In genomic region chr3:146770853-146771252, GRCm38 (mm10) we compare ENCODE assay signal across 12 mouse cellular contexts. TPM values are rescaled to one million over a fixed set of nuclear protein-coding genes. Genes with fewer than 3 reads are reported as not detected.
DNase-seq lines count a peak whose midpoint lies in the region; ATAC-seq and TF ChIP-seq lines count a peak whose summit lies in the region.
"Had no signal": no experiment of that assay in that cellular context is flagged by ENCODE, and none has a peak within 500 bp of the region (broad histone marks: within the 10 kb centered on the region; RNA-seq: fewer than 3 reads in every experiment).

No protein-coding gene starts in this region.

- no peak overlapping the region for H3K4me3 ChIP-seq in embryonic facial prominence, embryonic 14.5 days (ENCODE audit: low read depth, low read length)
- H3K4me3 ChIP-seq in embryonic facial prominence, embryonic 10.5 days = no peak overlapping the region
- no peak overlapping the region for H3K4me3 ChIP-seq in intestine, postnatal 0 days (ENCODE audit: low read depth, low read length)
- no peak overlapping the region for H3K4me3 ChIP-seq in intestine, embryonic 15.5 days (replicated peaks)
- H3K4me3 ChIP-seq in cortical plate, adult 2 months (ENCODE audit: insufficient read depth, low read length) = peak overlapping the region; percentile 53
- H3K4me3 ChIP-seq in midbrain, postnatal 0 days (ENCODE audit: low read depth, low read length) = peak overlapping the region; percentile 49

- 0 out of 2 replicates have a peak, but pooled peaks cover 4% of the 10 kb centered on the region for H3K36me3 ChIP-seq in embryonic facial prominence, embryonic 14.5 days (ENCODE audit: control insufficient read depth, insufficient read depth, low read length)
- H3K36me3 ChIP-seq in embryonic facial prominence, embryonic 10.5 days (replicated peaks) = peaks cover 8% of the 10 kb centered on the region
- no peaks in the 10 kb centered on the region for H3K36me3 ChIP-seq in intestine, postnatal 0 days (ENCODE audit: control insufficient read depth, insufficient read depth)
- H3K36me3 ChIP-seq in intestine, embryonic 15.5 days = no peaks in the 10 kb centered on the region
- no peaks in the 10 kb centered on the region for H3K36me3 ChIP-seq in midbrain, postnatal 0 days (ENCODE audit: insufficient read depth, low read length)

- TF ChIP-seq CTCF in intestine, postnatal 0 days (IDR thresholded peaks at IDR 0.05; ENCODE audit: low read depth) = no peak
- TF ChIP-seq CTCF in cortical plate, adult 2 months (IDR thresholded peaks at IDR 0.05; ENCODE audit: extremely low read depth, insufficient read depth, low read length) = no peak
- no peak for TF ChIP-seq CTCF in midbrain, postnatal 0 days (IDR thresholded peaks at IDR 0.05)

- no peaks in the 10 kb centered on the region for H3K9me3 ChIP-seq in embryonic facial prominence, embryonic 14.5 days (ENCODE audit: control insufficient read depth, low read length)
- no peaks in the 10 kb centered on the region for H3K9me3 ChIP-seq in embryonic facial prominence, embryonic 10.5 days
- no peaks in the 10 kb centered on the region for H3K9me3 ChIP-seq in intestine, postnatal 0 days (ENCODE audit: control insufficient read depth)
- H3K9me3 ChIP-seq in intestine, embryonic 15.5 days = no peaks in the 10 kb centered on the region
- no peaks in the 10 kb centered on the region for H3K9me3 ChIP-seq in midbrain, postnatal 0 days (ENCODE audit: low read length)
- H3K9me3 ChIP-seq: G1E had no signal

- H3K9ac ChIP-seq in embryonic facial prominence, embryonic 14.5 days (ENCODE audit: low read depth, low read length) = no peak overlapping the region
- no peak overlapping the region for H3K9ac ChIP-seq in intestine, postnatal 0 days (ENCODE audit: low read depth, low read length)
- no peak overlapping the region for H3K9ac ChIP-seq in intestine, embryonic 15.5 days
- H3K9ac ChIP-seq in midbrain, postnatal 0 days (replicated peaks; ENCODE audit: low read length, poor library complexity, severe bottlenecking) = peak overlapping the region; percentile 75; the same call in 1 of the 2 replicates

- H3K4me2 ChIP-seq in embryonic facial prominence, embryonic 14.5 days (ENCODE audit: low read depth, low read length) = peak overlapping the region; percentile 41; the same call in 1 of the 2 replicates
- H3K4me2 ChIP-seq in intestine, postnatal 0 days (replicated peaks; ENCODE audit: low read depth) = peak overlapping the region; percentile 33; the same call in 1 of the 2 replicates
- no peak overlapping the region for H3K4me2 ChIP-seq in intestine, embryonic 15.5 days (replicated peaks)
- H3K4me2 ChIP-seq in midbrain, postnatal 0 days (ENCODE audit: low read depth, low read length, poor library complexity, severe bottlenecking) = peak overlapping the region; percentile 56

- TF ChIP-seq POLR2A in cortical plate, adult 2 months (IDR thresholded peaks at IDR 0.05; ENCODE audit: extremely low read depth, insufficient read depth, low read length) = no peak

- peaks cover 14% of the 10 kb centered on the region for H3K4me1 ChIP-seq in embryonic facial prominence, embryonic 14.5 days (ENCODE audit: control insufficient read depth, insufficient read depth, low read length)
- H3K4me1 ChIP-seq in embryonic facial prominence, embryonic 10.5 days = peaks cover 35% of the 10 kb centered on the region
- H3K4me1 ChIP-seq in intestine, postnatal 0 days (replicated peaks; ENCODE audit: control insufficient read depth, insufficient read depth, low read length) = no peaks in the 10 kb centered on the region
- H3K4me1 ChIP-seq in intestine, embryonic 15.5 days (replicated peaks) = 0 out of 2 replicates have a peak, but pooled peaks cover 3% of the 10 kb centered on the region
- H3K4me1 ChIP-seq in cortical plate, adult 2 months (ENCODE audit: control insufficient read depth, insufficient read depth, low read length) = peaks cover 8% of the 10 kb centered on the region; the same call in 1 of the 2 replicates
- peaks cover 25% of the 10 kb centered on the region for H3K4me1 ChIP-seq in midbrain, postnatal 0 days (ENCODE audit: insufficient read depth, low read length)

- no peaks in the 10 kb centered on the region for H3K27me3 ChIP-seq in embryonic facial prominence, embryonic 14.5 days (replicated peaks; ENCODE audit: control insufficient read depth, insufficient read depth, low read length)
- H3K27me3 ChIP-seq in embryonic facial prominence, embryonic 10.5 days (replicated peaks; ENCODE audit: low read depth, poor library complexity, severe bottlenecking) = no peaks in the 10 kb centered on the region
- no peaks in the 10 kb centered on the region for H3K27me3 ChIP-seq in intestine, postnatal 0 days (replicated peaks; ENCODE audit: control insufficient read depth, insufficient read depth, low read length)
- H3K27me3 ChIP-seq in intestine, embryonic 15.5 days (replicated peaks) = no peaks in the 10 kb centered on the region
- H3K27me3 ChIP-seq in midbrain, postnatal 0 days (ENCODE audit: insufficient read depth, low read length) = no peaks in the 10 kb centered on the region

- WGBS in embryonic facial prominence, embryonic 14.5 days = 81% methylated on average over 2 of the region's 2 CpGs
- WGBS in embryonic facial prominence, embryonic 10.5 days = 73% methylated on average over 2 of the region's 2 CpGs
- 69% methylated on average over 2 of the region's 2 CpGs for WGBS in intestine, postnatal 0 days
- 76% methylated on average over 2 of the region's 2 CpGs for WGBS in intestine, embryonic 15.5 days
- 45% methylated on average over 2 of the region's 2 CpGs for WGBS in midbrain, postnatal 0 days

- H3K27ac ChIP-seq in embryonic facial prominence, embryonic 14.5 days (replicated peaks; ENCODE audit: low read depth, low read length) = no peak overlapping the region
- H3K27ac ChIP-seq in embryonic facial prominence, embryonic 10.5 days (replicated peaks) = no peak overlapping the region
- no peak overlapping the region for H3K27ac ChIP-seq in intestine, postnatal 0 days (ENCODE audit: low read depth, low read length)
- no peak overlapping the region for H3K27ac ChIP-seq in intestine, embryonic 15.5 days
- H3K27ac ChIP-seq in cortical plate, adult 2 months (ENCODE audit: insufficient read depth, low read length) = peak overlapping the region; percentile 16; the same call in 1 of the 2 replicates
- peak overlapping the region; percentile 94 for H3K27ac ChIP-seq in midbrain, postnatal 0 days (ENCODE audit: low read depth, low read length)
- H3K27ac ChIP-seq: liver, embryonic 14.5 days had no signal

- no peak for DNase-seq in embryonic facial prominence, embryonic 14.5 days (ENCODE audit: low spot score)
- DNase-seq in embryonic facial prominence, embryonic 10.5 days (ENCODE audit: low spot score) = no peak
- DNase-seq in midbrain, postnatal 0 days (ENCODE audit: low spot score) = no peak
- no peak for DNase-seq in urinary bladder, postnatal 14 days (ENCODE audit: low spot score)
- DNase-seq: gastrocnemius, postnatal 14 days; kidney, adult 9 months had no signal

- ATAC-seq in embryonic facial prominence, embryonic 14.5 days (ENCODE audit: low read depth) = no peak
- ATAC-seq in intestine, postnatal 0 days = no peak
- ATAC-seq in intestine, embryonic 15.5 days = no peak
- ATAC-seq in midbrain, postnatal 0 days (ENCODE audit: low FRiP score) = no peak
- ATAC-seq in megakaryocyte, adult 5-6 weeks (ENCODE audit: poor library complexity, severe bottlenecking) = no peak

RNA-seq across cellular contexts. Expression of gene Prkacb, which starts 41.9 kb away (rescaled TPM):
- 69.1 and 72.9 TPM in 2 replicates for polyA plus RNA-seq in embryonic facial prominence, embryonic 14.5 days (2014; fragmentation: Nextera tagmentation; extraction: Ambion mirVana)
- 64.3 and 67.6 TPM in 2 replicates for polyA plus RNA-seq in embryonic facial prominence, embryonic 10.5 days (2016; fragmentation: Nextera tagmentation; extraction: Ambion mirVana)
- 25.3 and 27.0 TPM in 2 replicates for polyA plus RNA-seq in intestine, postnatal 0 days (2015; fragmentation: Nextera tagmentation; extraction: Ambion mirVana)
- polyA plus RNA-seq in intestine, embryonic 15.5 days (2015; fragmentation: Nextera tagmentation; extraction: Ambion mirVana) = 43.1 and 50.0 TPM in 2 replicates
- 241 and 258 TPM in 2 replicates for polyA plus RNA-seq in cortical plate, adult 2 months (2012; rRNA removed)
- 311 and 350 TPM in 2 replicates for total RNA-seq in midbrain, postnatal 0 days (2014; rRNA removed)
- polyA plus RNA-seq in midbrain, postnatal 0 days (2015; fragmentation: Nextera tagmentation; extraction: Ambion mirVana) = 220 and 221 TPM in 2 replicates
- total RNA-seq in megakaryocyte, adult 5-6 weeks (2015) = 47.3 and 50.7 TPM in 2 replicates
- 58.2 and 59.8 TPM in 2 replicates for total RNA-seq in megakaryocyte, adult 5-6 weeks (2017)

Comparison
In these comparisons a context has a peak if more than half of its experiments do, and no peak if none do; other contexts are left out.
1. H3K27ac ChIP-seq: peak in cortical plate, adult 2 months (single experiment) and midbrain, postnatal 0 days (single experiment); none in embryonic facial prominence, embryonic 14.5 days (single experiment), embryonic facial prominence, embryonic 10.5 days (single experiment), intestine, postnatal 0 days (single experiment) and intestine, embryonic 15.5 days (single experiment).
2. H3K4me3 ChIP-seq: peak in cortical plate, adult 2 months (single experiment) and midbrain, postnatal 0 days (single experiment); none in embryonic facial prominence, embryonic 14.5 days (single experiment), embryonic facial prominence, embryonic 10.5 days (single experiment), intestine, postnatal 0 days (single experiment) and intestine, embryonic 15.5 days (single experiment).